Mouse (Mus musculus): ENCODE data around the gene Fry. TPM values are rescaled to one million over a fixed set of nuclear protein-coding genes. Genes with fewer than 3 reads are reported as not detected.
"Not testable (repeated sequence)": the region's sequence is repeated elsewhere in the genome, so short reads cannot be mapped to it uniquely, and the experiment has no call there.

Fry gene
- total RNA-seq, 2 experiments from 2014 or later: 213 to 215 TPM

DNA sequence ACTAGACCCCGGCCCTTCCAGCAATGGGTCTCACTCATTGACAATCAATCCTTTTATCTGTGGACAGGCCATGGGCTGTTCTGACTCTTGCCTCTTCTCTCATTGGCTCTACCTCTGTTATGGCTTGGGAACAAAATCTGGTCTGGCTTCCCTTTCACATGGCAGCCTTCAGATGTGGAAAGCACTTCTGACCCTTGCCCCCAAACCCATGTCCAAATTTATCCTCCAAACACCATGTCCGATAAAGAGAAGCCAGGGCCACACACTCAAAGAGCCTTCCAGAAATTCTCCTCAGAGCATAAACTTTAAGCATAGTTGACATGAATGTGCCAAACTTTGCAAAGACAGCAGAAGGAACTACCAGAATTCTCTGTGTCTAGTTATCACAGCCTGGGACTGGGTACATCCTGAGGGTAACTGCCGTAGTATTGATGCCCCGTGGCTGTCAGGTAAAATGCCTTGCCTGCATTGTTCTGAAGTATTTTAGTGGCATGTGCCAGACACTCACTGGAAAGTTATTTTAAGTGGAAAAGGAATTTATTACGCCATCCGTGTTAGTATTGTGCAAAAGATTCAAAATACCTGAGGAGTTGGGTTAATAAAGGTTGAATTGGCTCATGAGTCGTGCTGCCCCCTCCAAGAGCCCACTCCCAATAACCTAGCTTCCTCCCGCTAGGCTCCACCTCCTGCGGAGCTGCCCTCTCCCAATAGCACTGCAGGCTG, 333.0 kb downstream of the Fry start:
- DNase-seq (ENCODE audit: low spot score in 2 of 2): no peak

DNA sequence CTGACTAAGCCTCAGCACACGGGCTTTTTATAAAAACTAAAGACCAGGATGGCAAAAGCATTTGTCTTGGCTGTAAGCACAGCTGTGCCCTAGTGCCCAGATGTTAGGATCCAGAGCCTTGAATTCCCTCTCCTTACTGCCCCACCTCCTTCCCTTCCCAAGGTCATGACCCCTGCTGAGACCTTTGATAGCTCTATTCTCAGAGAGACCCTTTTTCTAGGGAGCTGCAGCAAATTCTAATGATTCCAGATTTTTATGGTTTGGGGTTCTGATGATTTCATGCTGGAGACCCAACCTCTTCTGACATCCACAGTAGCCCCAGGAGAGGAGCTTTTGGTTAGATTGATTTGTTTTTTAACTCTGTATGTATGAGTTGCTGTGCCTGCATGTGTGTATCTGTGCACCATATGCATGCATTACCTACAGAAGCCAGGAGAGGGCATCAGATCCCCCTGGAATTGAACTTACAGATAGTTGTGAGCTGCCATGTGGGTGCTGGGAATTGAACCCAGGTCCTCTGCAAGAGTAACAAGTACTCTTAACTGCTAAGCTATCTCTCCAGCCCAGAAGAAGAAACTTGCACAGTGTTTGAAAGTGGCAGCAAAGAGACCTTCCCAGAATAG, 333.7 kb downstream of the Fry start:
- DNase-seq (ENCODE audit: low spot score in 2 of 2): no peak

DNA sequence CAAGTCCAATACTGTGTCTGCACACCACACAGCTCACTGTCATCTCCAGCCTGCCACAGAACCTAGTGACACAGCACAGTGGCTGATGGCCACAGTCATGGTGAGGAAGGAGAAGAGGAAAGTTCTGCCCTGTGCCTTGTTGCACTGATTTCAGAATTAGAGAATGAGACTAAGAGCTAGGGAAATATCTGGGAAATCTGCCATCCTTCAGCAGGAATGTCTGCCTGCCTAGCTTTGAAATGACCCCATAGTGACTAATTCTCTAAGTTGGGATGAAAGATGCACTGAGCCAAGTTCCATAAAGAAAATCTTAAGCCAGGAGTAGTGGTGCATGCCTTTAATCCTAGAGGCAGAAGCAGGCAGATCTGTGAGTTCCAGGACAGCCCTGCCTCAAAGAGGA, 334.2 kb downstream of the Fry start:
- no peak for DNase-seq (ENCODE audit: low spot score in 2 of 2)

DNA sequence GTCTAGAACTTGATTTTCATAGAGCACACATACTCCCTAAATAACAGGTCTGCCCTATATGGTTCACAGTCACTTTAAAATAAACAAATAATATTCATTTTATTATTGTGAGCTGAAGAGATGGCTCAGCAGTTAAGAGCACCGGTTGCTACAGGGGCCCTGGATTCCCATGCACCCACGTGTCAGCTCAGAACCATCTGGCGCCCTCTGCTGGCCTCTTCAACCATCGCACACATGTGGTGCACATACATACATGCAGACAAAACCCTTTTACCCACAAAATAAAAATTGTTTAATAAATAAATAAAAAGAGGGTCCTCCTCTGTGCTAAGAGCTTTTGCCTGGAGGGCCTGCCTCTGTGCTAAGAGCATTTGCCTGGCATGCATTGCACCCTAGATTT, 335.0 kb downstream of the Fry start:
- DNase-seq (ENCODE audit: low spot score in 2 of 2): no peak

DNA sequence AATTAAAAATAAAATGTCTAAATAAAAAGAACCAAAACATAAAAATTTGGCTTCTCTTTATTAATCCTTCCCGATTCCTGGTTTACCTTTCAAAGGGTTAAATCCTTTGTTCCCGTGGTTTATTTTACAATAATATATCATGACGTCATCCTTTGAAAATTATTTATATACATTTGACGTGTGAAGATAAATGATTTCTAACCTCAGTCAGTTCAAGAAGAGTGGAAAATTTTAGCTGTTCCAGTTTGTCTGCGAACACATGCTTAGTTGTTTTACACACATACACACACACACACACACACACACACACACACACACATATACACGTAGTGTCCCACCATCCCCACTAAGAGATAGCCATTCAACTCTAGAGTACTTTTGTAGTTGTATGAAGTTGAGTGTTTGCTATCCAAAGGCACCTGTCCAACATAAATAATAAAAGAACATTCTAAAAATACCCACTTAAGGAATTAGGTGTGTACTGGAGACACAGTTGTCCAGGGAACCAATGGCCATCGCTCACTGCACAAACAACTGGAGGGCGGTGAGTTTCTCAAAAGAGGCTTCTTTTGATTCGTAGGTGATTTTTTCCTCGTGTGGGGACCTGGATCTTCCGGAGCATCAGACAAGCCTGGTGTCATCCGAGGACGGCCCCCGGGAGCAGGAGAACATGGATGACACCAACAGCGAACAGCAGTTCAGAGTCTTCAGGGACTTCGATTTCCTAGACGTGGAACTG, 338.9 kb downstream of the Fry start:
- DNase-seq (ENCODE audit: low spot score in 2 of 2): no peak

DNA sequence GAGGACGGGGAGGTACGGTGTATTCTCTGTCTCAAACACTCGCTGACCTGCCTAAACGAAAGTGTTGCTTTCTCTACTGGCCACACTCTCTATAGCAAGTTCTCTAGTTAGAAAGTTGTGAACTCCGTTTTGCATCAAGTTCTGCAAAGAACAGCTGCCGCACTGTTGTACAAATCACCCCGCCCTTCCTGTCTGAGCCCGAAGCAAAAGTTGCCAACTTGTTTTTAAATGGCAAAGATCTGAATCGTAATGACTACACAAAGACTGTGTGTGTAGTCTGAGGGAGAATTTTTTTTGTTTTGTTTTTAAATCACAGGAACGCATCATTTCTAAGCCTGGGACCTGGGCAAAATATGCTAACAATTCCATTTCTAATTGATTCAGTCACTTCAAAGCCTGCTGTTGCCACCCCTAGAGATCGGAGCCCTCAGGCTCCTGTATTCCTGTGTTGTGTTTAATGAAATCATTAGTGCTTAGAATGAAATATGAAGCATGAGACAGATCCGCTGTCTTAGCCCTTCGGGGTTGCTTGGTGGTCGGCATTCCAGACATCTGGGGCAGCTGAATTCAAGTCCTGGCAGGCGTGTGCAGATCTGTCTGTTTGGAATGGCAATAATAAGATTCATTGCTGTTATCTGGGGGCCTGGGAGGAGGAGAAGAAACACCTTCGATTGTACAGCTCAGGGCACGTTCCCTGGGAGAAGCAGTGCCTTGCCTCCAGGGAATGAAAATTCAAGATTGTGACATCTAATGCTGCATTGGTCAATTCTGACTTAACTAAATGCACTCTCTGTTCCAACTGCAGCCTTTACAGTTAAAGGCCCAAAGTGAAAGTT, 339.7 kb downstream of the Fry start:
- DNase-seq (ENCODE audit: low spot score in 2 of 2): no peak

DNA sequence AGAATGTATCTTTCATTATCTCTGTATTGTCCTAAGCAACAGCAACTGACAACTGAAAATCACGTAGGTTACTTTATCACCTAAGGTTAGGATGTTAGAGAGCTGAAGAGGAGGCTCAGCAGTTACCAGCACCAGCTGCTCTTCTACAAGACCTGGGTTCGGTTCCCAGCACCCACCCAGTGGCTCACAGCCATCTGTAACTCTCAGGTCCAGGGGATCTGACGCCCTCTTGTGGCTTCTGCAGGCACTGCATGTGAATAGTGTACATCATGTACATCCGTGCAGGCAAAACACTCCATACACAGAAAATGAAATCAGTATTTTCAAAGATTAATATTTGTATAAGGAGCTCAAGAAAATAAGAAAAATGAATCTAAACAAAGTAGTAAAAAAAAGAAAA, 341.4 kb downstream of the Fry start:
- no peak for DNase-seq (ENCODE audit: low spot score in 2 of 2)

DNA sequence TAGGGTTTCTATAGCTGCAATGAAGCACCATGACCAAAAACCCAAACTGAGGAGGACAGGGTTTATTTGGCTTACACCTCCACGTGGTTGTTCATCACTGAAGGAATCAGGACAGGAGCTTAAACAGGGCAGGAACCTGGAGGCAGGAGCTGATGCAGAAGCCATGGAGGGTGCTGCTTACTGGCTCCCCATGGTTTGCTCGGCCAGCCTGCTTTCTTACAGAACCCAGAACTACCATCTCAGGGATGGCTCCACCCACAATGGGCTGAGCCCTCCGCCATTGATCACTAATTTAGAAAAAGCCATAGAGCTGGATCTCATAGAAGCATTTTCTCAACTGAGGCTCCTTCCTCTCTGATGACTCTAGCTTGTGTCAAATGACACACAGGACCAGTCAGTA, 346.3 kb downstream of the Fry start:
- no peak for DNase-seq (ENCODE audit: low spot score in 2 of 2)

DNA sequence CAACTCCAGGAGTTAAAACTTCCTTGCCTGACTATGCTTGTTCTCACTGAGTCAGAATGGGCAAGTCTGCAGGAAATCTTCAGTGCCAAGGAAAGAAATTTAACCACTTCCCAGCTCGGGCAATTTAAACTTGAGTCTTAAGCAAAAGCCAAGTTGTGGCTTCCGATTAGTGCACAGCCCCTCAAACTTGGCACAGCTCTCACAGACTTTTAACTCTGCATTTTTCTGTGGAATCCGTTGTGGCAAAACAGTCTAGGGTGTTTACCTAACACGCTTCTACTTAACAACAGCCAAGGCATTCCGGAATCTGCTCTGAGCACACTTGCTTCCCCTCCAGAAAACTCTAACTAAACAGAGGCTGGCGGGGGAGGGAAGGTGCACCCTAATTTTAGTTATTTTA, 346.8 kb downstream of the Fry start:
- no peak for DNase-seq (ENCODE audit: low spot score in 2 of 2)

DNA sequence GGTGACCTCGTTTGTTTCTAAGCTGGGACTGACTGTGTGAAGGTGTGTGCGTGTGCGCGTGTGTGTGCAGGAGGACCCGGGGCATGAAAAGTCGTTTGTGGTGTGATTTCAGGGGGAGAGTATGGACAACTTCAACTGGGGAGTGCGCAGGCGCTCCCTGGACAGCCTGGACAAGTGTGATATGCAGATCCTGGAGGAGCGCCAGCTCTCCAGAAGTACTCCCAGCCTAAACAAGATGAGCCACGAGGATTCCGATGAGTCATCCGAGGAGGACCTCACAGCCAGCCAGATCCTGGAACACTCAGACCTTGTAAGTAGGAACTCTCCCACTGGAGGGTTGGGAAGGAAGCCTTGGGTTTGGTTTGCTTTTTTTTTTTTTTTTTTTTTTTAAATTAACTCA, 347.7 kb downstream of the Fry start:
- DNase-seq (ENCODE audit: low spot score in 2 of 2): peak; percentile 28 to 40

DNA sequence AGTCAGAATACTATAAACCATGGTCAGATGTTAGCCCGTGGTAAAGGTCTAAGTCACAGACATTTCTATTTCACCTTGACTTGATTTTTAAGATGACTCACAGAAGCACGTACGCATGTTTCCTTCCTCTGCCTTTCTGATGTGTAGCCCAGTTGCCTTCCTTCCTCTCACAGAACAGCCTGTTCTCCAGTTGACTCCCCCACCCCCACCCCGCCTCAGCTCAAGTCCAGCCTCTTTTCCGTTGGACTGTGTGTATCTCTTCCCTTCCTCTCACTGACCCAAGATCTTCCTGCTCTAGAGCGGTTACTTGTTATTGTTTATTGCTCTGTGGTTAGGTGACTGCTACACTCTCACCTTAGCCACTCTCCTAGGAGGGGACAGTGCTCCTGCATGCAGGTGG, 350.0 kb downstream of the Fry start:
- DNase-seq (ENCODE audit: low spot score in 2 of 2): no peak

DNA sequence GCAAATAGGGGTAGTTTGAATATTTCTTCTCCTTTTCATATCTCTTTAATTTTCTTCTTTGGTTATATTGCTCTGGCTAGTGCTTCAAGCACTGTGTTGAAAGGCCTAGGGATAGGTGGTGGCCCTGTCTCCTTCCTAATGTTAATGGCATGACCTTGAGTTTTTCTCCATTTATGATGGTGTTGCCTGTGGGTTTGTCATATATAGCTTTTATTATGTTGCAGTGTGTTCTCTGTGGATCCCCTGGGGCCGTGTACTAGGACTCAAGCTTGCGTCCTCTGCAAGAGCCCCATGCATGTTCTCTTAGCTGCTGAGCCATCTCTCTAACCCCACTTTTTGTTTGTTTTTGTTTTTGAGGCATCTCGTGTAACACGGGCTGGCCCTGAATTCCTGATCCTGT, 358.9 kb downstream of the Fry start:
- DNase-seq (ENCODE audit: low spot score in 2 of 2): no peak

DNA sequence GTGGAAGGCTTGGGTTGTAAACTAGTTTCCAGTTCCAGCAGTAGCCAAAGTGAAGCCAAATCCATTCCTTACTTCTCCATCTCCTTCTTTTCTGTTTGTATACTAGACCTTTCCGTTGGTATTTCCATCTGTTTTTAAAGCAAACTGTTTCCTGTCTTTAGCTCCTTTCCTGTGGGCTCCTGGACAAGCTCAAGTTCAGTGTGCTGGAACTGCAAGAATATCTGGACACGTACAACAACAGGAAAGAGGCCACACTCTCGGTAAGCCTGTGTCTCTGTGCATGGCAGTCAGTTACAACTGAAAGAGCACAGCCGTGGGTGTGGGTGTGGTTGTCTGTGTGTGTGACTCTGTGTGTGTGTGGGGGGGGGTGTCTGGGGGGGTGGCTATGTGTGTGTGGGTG, 360.2 kb downstream of the Fry start:
- no peak for DNase-seq (ENCODE audit: low spot score in 2 of 2)

DNA sequence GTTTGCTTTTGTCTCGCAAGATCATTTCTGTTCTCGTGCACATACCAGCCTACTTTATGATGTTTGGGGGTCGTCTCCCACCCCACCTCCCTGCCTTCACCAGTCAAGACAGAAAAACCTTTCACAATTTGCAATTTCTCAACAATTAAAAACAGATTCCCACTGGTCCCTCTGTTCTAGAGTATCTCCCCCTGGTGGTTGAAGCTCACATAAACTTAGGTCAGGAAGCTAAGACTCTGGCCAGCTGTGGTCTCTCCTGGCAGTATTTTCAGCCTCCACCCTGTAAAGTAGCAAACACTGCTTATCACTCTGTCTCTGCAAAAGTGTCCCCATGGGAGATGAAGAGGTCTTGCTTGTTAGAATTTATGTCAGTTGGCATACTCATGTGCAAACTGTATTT, 366.8 kb downstream of the Fry start:
- no peak for DNase-seq (ENCODE audit: low spot score in 2 of 2)

DNA sequence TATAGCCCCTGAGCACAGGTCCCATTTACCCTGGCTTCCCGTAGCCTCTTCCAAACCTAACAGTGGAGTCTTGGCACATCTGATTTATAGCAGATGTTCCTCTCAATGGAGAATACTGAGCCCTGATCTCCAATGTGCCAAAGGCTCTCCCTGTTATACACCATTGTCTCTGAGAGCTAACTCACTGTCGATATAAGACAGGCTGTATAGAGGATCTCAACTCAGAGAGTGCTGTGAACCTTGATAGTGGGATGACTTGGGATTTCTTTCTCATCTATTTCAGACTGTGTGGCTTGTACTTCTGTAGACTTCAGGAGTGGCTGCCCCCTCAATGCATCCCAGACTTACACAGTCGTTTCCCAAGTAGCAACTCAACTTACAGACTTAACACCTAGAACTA, 371.8 kb downstream of the Fry start:
- DNase-seq (ENCODE audit: low spot score in 2 of 2): no peak

DNA sequence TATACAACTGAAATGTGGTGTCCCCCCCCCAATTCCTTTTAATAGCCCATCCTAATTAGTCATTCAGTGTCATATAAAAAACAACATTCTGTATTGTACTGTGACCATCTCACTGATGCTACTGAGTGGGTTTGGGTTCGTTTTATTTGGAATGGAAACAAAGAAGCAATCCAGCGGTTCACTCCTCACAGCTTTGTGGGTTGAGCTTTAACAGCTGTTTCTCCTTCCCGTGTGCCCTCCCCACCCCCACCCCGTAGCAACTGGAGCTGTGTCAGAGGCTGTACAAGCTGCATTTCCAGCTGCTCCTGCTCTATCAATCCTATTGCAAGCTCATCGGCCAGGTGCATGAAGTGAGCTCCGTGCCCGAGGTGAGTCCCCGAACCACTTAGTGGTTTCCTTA, 372.4 kb downstream of the Fry start:
- DNase-seq (ENCODE audit: low spot score in 2 of 2): no peak

DNA sequence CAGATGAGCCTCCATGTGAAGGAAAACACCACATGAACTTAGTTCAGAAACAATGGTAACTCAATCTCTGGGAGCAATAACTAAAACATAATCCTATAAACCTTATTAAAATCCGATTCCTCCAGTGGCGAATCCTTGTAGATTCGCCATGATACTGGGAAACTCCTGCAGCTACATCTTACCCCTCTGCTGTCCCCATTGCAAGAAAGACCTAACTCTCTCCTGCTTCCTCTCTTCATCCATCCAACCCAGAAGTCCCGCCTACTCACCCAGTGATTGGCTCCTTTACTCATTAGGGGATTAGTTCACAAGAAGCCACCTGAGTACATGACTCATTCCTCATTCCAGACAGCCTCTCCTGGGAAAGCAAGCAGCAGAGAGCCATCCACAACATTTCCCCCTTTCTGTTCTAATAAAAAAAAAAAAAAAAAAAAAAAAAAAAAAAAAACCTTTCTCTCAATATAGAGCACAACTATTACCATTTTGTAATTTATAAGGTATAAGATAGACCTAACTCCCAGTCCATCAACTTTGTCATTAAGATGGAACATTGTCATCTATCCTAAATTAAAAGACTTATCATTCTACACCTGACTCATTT, 373.2 kb downstream of the Fry start:
- DNase-seq (ENCODE audit: low spot score in 2 of 2): not testable (repeated sequence)

DNA sequence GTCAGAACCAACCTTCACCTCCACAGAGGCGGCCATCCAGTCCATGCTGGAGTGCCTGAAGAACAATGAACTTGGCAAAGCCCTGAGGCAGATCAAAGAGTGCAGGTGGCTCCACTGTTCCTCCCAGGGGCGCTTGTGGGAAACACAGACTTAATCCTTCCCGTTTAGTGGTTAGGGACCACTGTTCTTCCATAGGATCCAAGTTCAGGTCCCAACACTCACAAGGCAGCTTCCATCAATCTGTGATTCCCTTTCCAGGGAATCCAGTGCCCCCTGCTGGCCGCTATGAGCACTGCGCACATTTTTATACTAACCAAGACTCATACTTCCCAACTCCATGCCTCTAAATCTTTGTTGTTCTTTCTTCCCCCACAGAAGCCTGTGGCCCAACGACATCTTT, 377.3 kb downstream of the Fry start:
- DNase-seq (ENCODE audit: low spot score in 2 of 2): peak; percentile 28 to 38

DNA sequence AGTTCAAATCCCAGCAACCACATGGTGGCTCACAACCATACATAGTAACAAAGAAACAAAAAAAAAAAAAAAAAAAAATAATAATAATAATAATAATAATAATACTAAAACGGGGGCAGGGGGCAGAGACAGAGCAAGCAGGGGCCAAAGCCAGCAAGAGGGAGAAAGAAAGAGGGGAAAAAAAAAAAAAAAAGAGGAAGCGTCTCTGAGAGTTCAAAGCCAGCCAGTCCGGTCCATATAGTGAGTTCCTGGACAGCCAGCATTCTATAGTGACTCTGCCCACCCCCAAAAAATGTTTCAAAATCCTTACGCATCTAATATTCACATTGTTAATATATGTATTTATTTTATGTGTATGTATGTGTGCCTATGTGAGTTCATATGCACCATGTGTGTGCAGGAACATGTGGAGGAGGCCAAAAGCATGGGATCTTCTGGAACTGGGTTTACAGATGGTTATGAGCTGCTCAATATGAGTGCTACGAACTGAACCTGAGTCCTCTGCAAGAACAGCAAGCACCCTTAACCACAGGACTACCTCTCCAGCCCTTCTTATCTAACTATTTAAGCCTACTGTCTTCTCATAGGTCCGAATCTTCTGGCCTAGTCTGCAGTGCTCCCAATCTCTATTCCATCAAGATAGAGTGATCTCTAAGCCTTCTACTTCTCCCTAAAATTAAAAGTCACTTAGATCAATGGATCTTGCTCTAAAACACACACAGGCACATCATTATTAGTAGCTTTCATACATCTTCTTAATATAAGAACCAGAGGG, 392.2 kb downstream of the Fry start:
- no peak for DNase-seq (ENCODE audit: low spot score in 2 of 2)

DNA sequence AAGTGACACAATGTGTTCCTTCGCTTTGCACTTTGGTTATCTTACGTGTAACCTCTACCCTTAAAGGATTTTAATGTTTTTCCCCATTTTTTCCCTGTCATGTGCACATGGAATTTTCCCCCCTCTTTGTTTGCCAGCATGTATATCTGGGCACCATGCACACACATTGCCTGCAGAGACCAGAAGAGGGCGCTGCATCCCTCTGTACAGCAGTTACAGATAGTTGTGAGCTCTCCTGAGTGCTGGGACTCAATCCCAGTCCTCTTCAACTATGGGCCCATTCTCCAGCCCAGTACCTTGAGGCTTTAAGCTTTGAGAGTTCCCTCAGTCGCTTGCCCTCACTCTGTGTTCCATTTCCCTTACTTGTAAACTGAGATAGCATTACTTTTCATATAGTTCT, 394.8 kb downstream of the Fry start:
- no peak for DNase-seq (ENCODE audit: low spot score in 2 of 2)

DNA sequence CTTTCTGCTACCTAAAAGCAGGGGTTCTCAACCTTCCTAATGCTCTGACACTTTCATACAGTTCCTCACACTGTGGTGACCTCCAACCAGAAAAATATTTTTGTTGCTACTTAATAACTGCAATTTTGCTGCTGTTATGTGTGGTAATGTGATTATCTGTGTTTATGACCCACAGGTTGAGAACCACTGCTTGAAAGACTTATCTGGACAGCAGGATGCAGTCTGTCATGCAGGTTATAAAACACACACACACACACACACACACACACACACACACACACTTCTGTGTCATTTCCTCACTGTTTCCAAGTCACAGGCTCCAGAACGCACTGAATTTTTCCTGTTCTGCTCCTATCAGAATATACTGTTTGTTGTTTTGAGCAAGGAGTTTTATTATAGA, 395.6 kb downstream of the Fry start:
- DNase-seq (ENCODE audit: low spot score in 2 of 2): no peak

Measured in layer of hippocampus, postnatal 10 days (tissue).